Mouse (Mus musculus): ENCODE measurements around the gene Csrnp1. TPM values are rescaled to one million over a fixed set of nuclear protein-coding genes. Genes with fewer than 3 reads are reported as not detected.

Csrnp1 gene
- polyA plus RNA-seq (2015; fragmentation: Nextera tagmentation; extraction: Ambion mirVana): 1.0 and 1.8 TPM in 2 replicates

GRCm38 (mm10) chr9:119984536-119985011 is at the start of gene Csrnp1:
Gene Csrnp1 (minus strand): TSS chr9:119984658.
- Histone ChIP-seq H3K9me3 (no peaks in the 10 kb centered on the region), H3K27ac (replicated peaks) (no peak within 1 kb of the TSS), H3K27me3 (peaks cover 32% of the 10 kb centered on the region), H3K4me1 (replicated peaks) (peaks cover 44% of the 10 kb centered on the region), H3K9ac (peak within 1 kb of the TSS; percentile 75), H3K36me3 (no peaks in the 10 kb centered on the region), H3K4me2 (peak within 1 kb of the TSS; percentile 87), H3K4me3 (peak within 1 kb of the TSS; percentile 60)
- no peak for ATAC-seq (ENCODE audit: low read depth)
- 10% methylated on average over 14 of the region's 14 CpGs for WGBS

- Histone ChIP-seq H3K9ac (no peak overlapping the region), H3K27ac (replicated peaks) (no peak overlapping the region), H3K27me3 (no peaks in the 10 kb centered on the region), H3K4me1 (replicated peaks) (peaks cover under 1% of the 10 kb centered on the region; the same call in 1 of the 2 replicates), H3K36me3 (no peaks in the 10 kb centered on the region), H3K4me2 (no peak overlapping the region), H3K4me3 (no peak overlapping the region), H3K9me3 (no peaks in the 10 kb centered on the region)
- no peak for ATAC-seq (ENCODE audit: low read depth)
- 90% methylated on average over 6 of the region's 6 CpGs for WGBS
These were observed 48.3 kb upstream of the Csrnp1 start for GRCm38 (mm10) chr9:120032710-120033109.

GRCm38 (mm10) chr9:120030421-120030820 is 46.0 kb upstream of the Csrnp1 start:
- Histone ChIP-seq H3K4me1 (replicated peaks) (peaks cover 9% of the 10 kb centered on the region), H3K27me3 (no peaks in the 10 kb centered on the region), H3K36me3 (no peaks in the 10 kb centered on the region), H3K27ac (replicated peaks) (no peak overlapping the region), H3K9me3 (no peaks in the 10 kb centered on the region), H3K9ac (no peak overlapping the region), H3K4me3 (no peak overlapping the region), H3K4me2 (no peak overlapping the region)
- 86% methylated on average over 10 of the region's 10 CpGs for WGBS
- ATAC-seq (ENCODE audit: low read depth): no peak

- no peaks in the 10 kb centered on the region for H3K27me3 ChIP-seq
- H3K4me2 ChIP-seq: no peak overlapping the region
- no peak overlapping the region for H3K4me3 ChIP-seq
- H3K27ac ChIP-seq (replicated peaks): no peak overlapping the region
- no peak for ATAC-seq (ENCODE audit: low read depth)
- H3K9me3 ChIP-seq: no peaks in the 10 kb centered on the region
- H3K4me1 ChIP-seq (replicated peaks): peaks cover 9% of the 10 kb centered on the region
- no peaks in the 10 kb centered on the region for H3K36me3 ChIP-seq
- H3K9ac ChIP-seq: no peak overlapping the region
- 94% methylated on average over 6 of the region's 6 CpGs for WGBS
These were observed 45.4 kb upstream of the Csrnp1 start for GRCm38 (mm10) chr9:120029880-120030279.

- Histone ChIP-seq H3K4me3 (no peak overlapping the region), H3K4me2 (no peak overlapping the region), H3K27me3 (no peaks in the 10 kb centered on the region), H3K36me3 (no peaks in the 10 kb centered on the region), H3K4me1 (replicated peaks) (peaks cover 9% of the 10 kb centered on the region), H3K27ac (replicated peaks) (no peak overlapping the region), H3K9me3 (no peaks in the 10 kb centered on the region), H3K9ac (peak overlapping the region; percentile 1; the same call in 1 of the 2 replicates)
- WGBS: 28% methylated on average over 14 of the region's 14 CpGs
- ATAC-seq (ENCODE audit: low read depth): no peak
These were observed 43.1 kb upstream of the Csrnp1 start for GRCm38 (mm10) chr9:120027401-120028151.

- H3K4me1 ChIP-seq (replicated peaks): peaks cover 9% of the 10 kb centered on the region
- H3K4me2 ChIP-seq: no peak overlapping the region
- ATAC-seq (ENCODE audit: low read depth): no peak
- H3K4me3 ChIP-seq: no peak overlapping the region
- H3K27ac ChIP-seq (replicated peaks): no peak overlapping the region
- no peak overlapping the region for H3K9ac ChIP-seq
- no peaks in the 10 kb centered on the region for H3K9me3 ChIP-seq
- no peaks in the 10 kb centered on the region for H3K36me3 ChIP-seq
- WGBS: 81% methylated on average over 5 of the region's 5 CpGs
- H3K27me3 ChIP-seq: no peaks in the 10 kb centered on the region
These were observed 40.2 kb upstream of the Csrnp1 start for GRCm38 (mm10) chr9:120024625-120025024.

- ATAC-seq (ENCODE audit: low read depth): no peak
- Histone ChIP-seq H3K4me3 (no peak overlapping the region), H3K36me3 (no peaks in the 10 kb centered on the region), H3K9me3 (no peaks in the 10 kb centered on the region), H3K27me3 (no peaks in the 10 kb centered on the region), H3K4me2 (no peak overlapping the region), H3K4me1 (replicated peaks) (peaks cover 9% of the 10 kb centered on the region), H3K9ac (no peak overlapping the region), H3K27ac (replicated peaks) (no peak overlapping the region)
- WGBS: 78% methylated on average over 10 of the region's 10 CpGs
These were observed 39.7 kb upstream of the Csrnp1 start for GRCm38 (mm10) chr9:120024171-120024570.

- H3K4me3 ChIP-seq: no peak within 1 kb of the TSS
- H3K27ac ChIP-seq (replicated peaks): no peak within 1 kb of the TSS
- no peaks in the 10 kb centered on the region for H3K9me3 ChIP-seq
- H3K27me3 ChIP-seq: no peaks in the 10 kb centered on the region
- WGBS: 88% methylated on average over 18 of the region's 18 CpGs
- ATAC-seq (ENCODE audit: low read depth): no peak
- H3K36me3 ChIP-seq: no peaks in the 10 kb centered on the region
- H3K9ac ChIP-seq: no peak within 1 kb of the TSS
- no peak within 1 kb of the TSS for H3K4me2 ChIP-seq
- H3K4me1 ChIP-seq (replicated peaks): peaks cover 9% of the 10 kb centered on the region
These were observed 38.8 kb upstream of the Csrnp1 start, which contains the start of gene Xirp1 for GRCm38 (mm10) chr9:120023086-120023811. Gene Xirp1 (minus strand): TSS chr9:120023598.

GRCm38 (mm10) chr9:120021164-120021563 is 36.7 kb upstream of the Csrnp1 start:
- Histone ChIP-seq H3K9me3 (no peaks in the 10 kb centered on the region), H3K9ac (no peak overlapping the region), H3K36me3 (no peaks in the 10 kb centered on the region), H3K4me3 (no peak overlapping the region), H3K4me1 (replicated peaks) (no peaks in the 10 kb centered on the region), H3K4me2 (no peak overlapping the region), H3K27ac (replicated peaks) (no peak overlapping the region), H3K27me3 (no peaks in the 10 kb centered on the region)
- ATAC-seq (ENCODE audit: low read depth): no peak
- WGBS: 68% methylated on average over 5 of the region's 5 CpGs

GRCm38 (mm10) chr9:120020285-120020890 is 35.9 kb upstream of the Csrnp1 start:
- no peaks in the 10 kb centered on the region for H3K4me1 ChIP-seq (replicated peaks)
- no peak overlapping the region for H3K9ac ChIP-seq
- H3K9me3 ChIP-seq: no peaks in the 10 kb centered on the region
- 50% methylated on average over 7 of the region's 7 CpGs for WGBS
- H3K4me2 ChIP-seq: no peak overlapping the region
- H3K4me3 ChIP-seq: no peak overlapping the region
- no peak overlapping the region for H3K27ac ChIP-seq (replicated peaks)
- no peaks in the 10 kb centered on the region for H3K36me3 ChIP-seq
- no peak for ATAC-seq (ENCODE audit: low read depth)
- H3K27me3 ChIP-seq: no peaks in the 10 kb centered on the region

- no peak for ATAC-seq (ENCODE audit: low read depth)
- H3K27me3 ChIP-seq: peaks cover 15% of the 10 kb centered on the region
- H3K4me3 ChIP-seq: no peak overlapping the region
- no peaks in the 10 kb centered on the region for H3K4me1 ChIP-seq (replicated peaks)
- no peak overlapping the region for H3K4me2 ChIP-seq
- no peaks in the 10 kb centered on the region for H3K36me3 ChIP-seq
- H3K27ac ChIP-seq (replicated peaks): no peak overlapping the region
- no peak overlapping the region for H3K9ac ChIP-seq
- WGBS: 70% methylated on average over 10 of the region's 10 CpGs
- no peaks in the 10 kb centered on the region for H3K9me3 ChIP-seq
These were observed 32.5 kb upstream of the Csrnp1 start for GRCm38 (mm10) chr9:120016956-120017355.

GRCm38 (mm10) chr9:120014828-120015227 is 30.4 kb upstream of the Csrnp1 start:
- Histone ChIP-seq H3K36me3 (no peaks in the 10 kb centered on the region), H3K27ac (replicated peaks) (no peak overlapping the region), H3K4me2 (no peak overlapping the region), H3K4me3 (no peak overlapping the region), H3K27me3 (peaks cover 15% of the 10 kb centered on the region), H3K9ac (no peak overlapping the region), H3K4me1 (replicated peaks) (peaks cover 12% of the 10 kb centered on the region; the same call in 1 of the 2 replicates), H3K9me3 (no peaks in the 10 kb centered on the region)
- WGBS: 62% methylated on average over 6 of the region's 6 CpGs
- ATAC-seq (ENCODE audit: low read depth): no peak
